Mouse (Mus musculus): ENCODE data around the gene Fktn.
A peak's percentile ranks its signal among the peaks of the same experiment; 100 is the strongest.

Gene Fktn

GRCm38 (mm10) chr4:53825821-53826605 lies 112.2 kb downstream of the Fktn start, which contains the start of gene Tmem38b:
Tmem38b (plus strand) TSS chr4:53826045.
- peak; percentile 33 for DNase-seq (ENCODE audit: low read depth, low spot score)

- DNase-seq (ENCODE audit: low read depth, low spot score) = no peak
Observed at GRCm38 (mm10) chr4:53826641-53827248, 112.9 kb downstream of the Fktn start.

Measured in WW6 (cell line).